Comparison of ENCODE assay signal across 10 mouse cellular contexts in genomic region chr11:72457995-72458496, GRCm38 (mm10). TPM values are rescaled to one million over a fixed set of nuclear protein-coding genes. Genes with fewer than 3 reads are reported as not detected.
A peak's percentile ranks its signal among the peaks of the same experiment; 100 is the strongest.
DNase-seq lines count a peak whose midpoint lies in the region; ATAC-seq and TF ChIP-seq lines count a peak whose summit lies in the region.
"Had no signal": no experiment of that assay in that cellular context is flagged by ENCODE, and none has a peak within 500 bp of the region (broad histone marks: within the 10 kb centered on the region; RNA-seq: fewer than 3 reads in every experiment).

No protein-coding gene starts in this region.

- no peak overlapping the region for H3K9ac ChIP-seq in liver, embryonic 12.5 days

- peak overlapping the region; percentile 5; the same call in 1 of the 2 replicates for H3K4me2 ChIP-seq in liver, embryonic 12.5 days

- no peaks in the 10 kb centered on the region for H3K27me3 ChIP-seq in liver, embryonic 12.5 days (replicated peaks)

- no peak for DNase-seq in left cerebral cortex, adult 2 months (ENCODE audit: extremely low spot score in 1 of 2, low spot score in 2 of 2)
- DNase-seq in left cerebral cortex, postnatal 25 days (ENCODE audit: low spot score in 2 of 2): no peak
- DNase-seq in heart, postnatal 36 days: peak; percentile 51 to 52
- peak; percentile 58 for DNase-seq in yolk sac, embryonic 10.5 days (ENCODE audit: low spot score)
- no peak for DNase-seq in cerebellum, postnatal 25 days
- DNase-seq in right cerebral cortex, adult 2 months (ENCODE audit: low spot score in 2 of 2): no peak

- H3K4me3 ChIP-seq in left cerebral cortex, adult 2 months: no peak overlapping the region
- 0 out of 2 replicates have a peak overlapping the region, but pooled peaks have one; percentile 0 for H3K4me3 ChIP-seq in liver, embryonic 12.5 days

- TF ChIP-seq CTCF in left cerebral cortex, adult 2 months (IDR thresholded peaks at IDR 0.05): no peak

- H3K4me1 ChIP-seq in liver, embryonic 12.5 days: peaks cover 63% of the 10 kb centered on the region

- no peaks in the 10 kb centered on the region for H3K9me3 ChIP-seq in liver, embryonic 12.5 days (replicated peaks)
- H3K9me3 ChIP-seq: G1E had no signal

- peak; percentile 64 for ATAC-seq in liver, embryonic 12.5 days
- ATAC-seq in erythroid progenitor cell, adult 5-6 weeks (replicated peaks; ENCODE audit: low FRiP score, poor library complexity, severe bottlenecking): no peak

- intact Hi-C loops in left cerebral cortex, adult 2 months (cut with DNase I): no loop called here
- intact Hi-C loops in left cerebral cortex, postnatal 25 days (cut with DNase I): no loop called here
- intact Hi-C loops in heart, postnatal 36 days (cut with DNase I): loop anchor here (2.0 kb wide), 1 partner anchor 31 kb away; the partner anchor contains the start of gene Spns2

- 51% methylated on average over 12 of the region's 12 CpGs for whole genome bisulfite sequencing in liver, embryonic 12.5 days (ENCODE audit: insufficient replicate concordance)

- H3K36me3 ChIP-seq in liver, embryonic 12.5 days: peaks cover 55% of the 10 kb centered on the region

- peak overlapping the region; percentile 21; the same call in 1 of the 2 replicates for H3K27ac ChIP-seq in left cerebral cortex, adult 2 months
- H3K27ac ChIP-seq in liver, embryonic 12.5 days: peak overlapping the region; percentile 67

RNA-seq across cellular contexts. Expression of gene Mybbp1a, which starts 16.9 kb away (rescaled TPM):
- 10 to 100 TPM; 53.2 to 55.0 TPM for total RNA-seq in left cerebral cortex, adult 2 months (2021)
- 10 to 100 TPM; 49.4 to 54.6 TPM for total RNA-seq in left cerebral cortex, postnatal 25 days (2021)
- 10 to 100 TPM; 45.9 to 46.8 TPM for total RNA-seq in heart, postnatal 36 days (2021)
- 174 and 192 TPM in 2 replicates for polyA plus RNA-seq in liver, embryonic 12.5 days (2016; fragmentation: Nextera tagmentation; extraction: Ambion mirVana)
- total RNA-seq in erythroid progenitor cell, adult 5-6 weeks (2015; ENCODE audit: low replicate concordance): 37.5 and 82.2 TPM in 2 replicates
- 4.8 and 7.6 TPM in 2 replicates for total RNA-seq in erythroid progenitor cell, adult 5-6 weeks (2017; ENCODE audit: low replicate concordance)

RNA-seq across cellular contexts. Expression of gene Ggt6, which starts 22.7 kb away (rescaled TPM):
- under 1 TPM; 0.18 to 0.37 TPM for total RNA-seq in left cerebral cortex, adult 2 months (2021)
- total RNA-seq in left cerebral cortex, postnatal 25 days (2021): not detected
- total RNA-seq in heart, postnatal 36 days (2021): not detected
- 0.12 TPM in 1 of 2 replicates, not detected in the other for polyA plus RNA-seq in liver, embryonic 12.5 days (2016; fragmentation: Nextera tagmentation; extraction: Ambion mirVana)
- total RNA-seq in erythroid progenitor cell, adult 5-6 weeks (2015; ENCODE audit: low replicate concordance): not detected in 2 replicates
- not detected in 2 replicates for total RNA-seq in erythroid progenitor cell, adult 5-6 weeks (2017; ENCODE audit: low replicate concordance)
- polyA plus RNA-seq: G1E; neural tube, embryonic 11.5 days had no signal

RNA-seq across cellular contexts. Expression of gene Spns2, which starts 31.7 kb away (rescaled TPM):
- 10 to 100 TPM; 68.2 to 70.6 TPM for total RNA-seq in left cerebral cortex, adult 2 months (2021)
- 10 to 100 TPM; 58.0 to 58.3 TPM for total RNA-seq in left cerebral cortex, postnatal 25 days (2021)
- 10 to 100 TPM in 1 of 2 experiments, 1 to 10 TPM in 1; 9.7 to 11.0 TPM for total RNA-seq in heart, postnatal 36 days (2021)
- 11.1 and 11.7 TPM in 2 replicates for polyA plus RNA-seq in liver, embryonic 12.5 days (2016; fragmentation: Nextera tagmentation; extraction: Ambion mirVana)
- 0.72 and 5.0 TPM in 2 replicates for total RNA-seq in erythroid progenitor cell, adult 5-6 weeks (2015; ENCODE audit: low replicate concordance)
- 0.77 TPM in 1 of 2 replicates, not detected in the other for total RNA-seq in erythroid progenitor cell, adult 5-6 weeks (2017; ENCODE audit: low replicate concordance)

RNA-seq across cellular contexts. Expression of gene Smtnl2, which starts 46.5 kb away (rescaled TPM):
- 1 to 10 TPM in 1 of 2 experiments, under 1 TPM in 1; 0.33 to 1.2 TPM for total RNA-seq in left cerebral cortex, adult 2 months (2021)
- total RNA-seq in left cerebral cortex, postnatal 25 days (2021): 1 to 10 TPM in 1 of 2 experiments, under 1 TPM in 1; 0.96 to 1.4 TPM
- total RNA-seq in heart, postnatal 36 days (2021): 10 to 100 TPM; 18.2 to 19.5 TPM
- 11.3 and 12.5 TPM in 2 replicates for polyA plus RNA-seq in liver, embryonic 12.5 days (2016; fragmentation: Nextera tagmentation; extraction: Ambion mirVana)
- total RNA-seq in erythroid progenitor cell, adult 5-6 weeks (2015; ENCODE audit: low replicate concordance): 1.4 TPM in 1 of 2 replicates, not detected in the other
- 0.26 and 0.30 TPM in 2 replicates for total RNA-seq in erythroid progenitor cell, adult 5-6 weeks (2017; ENCODE audit: low replicate concordance)
- polyA plus RNA-seq: G1E had no signal

Comparison
In these comparisons a context has a peak if more than half of its experiments do, and no peak if none do; other contexts are left out.
1. DNase-seq: peak in heart, postnatal 36 days (2 of 2) and yolk sac, embryonic 10.5 days (single experiment); none in left cerebral cortex, adult 2 months (0 of 2), left cerebral cortex, postnatal 25 days (0 of 2), cerebellum, postnatal 25 days (0 of 2) and right cerebral cortex, adult 2 months (0 of 2).
2. RNA of gene Spns2, which starts 31.7 kb away (total RNA-seq): 68.2 to 70.6 TPM in left cerebral cortex, adult 2 months and 58.0 to 58.3 TPM in left cerebral cortex, postnatal 25 days; 9.7 to 11.0 TPM in heart, postnatal 36 days and 0.72 to 5.0 TPM in erythroid progenitor cell, adult 5-6 weeks; every median in the first group is over 4 times any median in the second.